Mouse (Mus musculus): ENCODE data around the gene Epha1.

DNA sequence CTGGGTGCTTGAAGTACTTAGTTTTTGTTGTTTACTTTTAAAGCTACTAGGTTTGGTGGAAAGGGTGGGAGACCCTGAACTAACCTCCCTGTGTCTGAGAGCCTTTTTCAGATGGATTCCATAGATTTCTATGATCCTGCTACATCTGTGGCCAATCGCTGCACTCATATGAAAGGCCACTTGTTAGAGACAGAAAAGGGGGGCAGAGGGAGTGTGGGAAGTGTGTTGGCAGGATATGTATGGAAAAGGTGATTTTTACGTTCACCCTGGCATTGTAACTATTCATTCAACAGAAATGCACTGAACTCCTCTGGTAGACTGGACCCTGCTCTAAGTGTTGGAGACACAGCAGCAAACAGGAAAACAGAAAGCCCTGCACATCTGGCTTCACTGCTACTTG, 8.2 kb upstream of the Epha1 start:
- no peak for TF ChIP-seq CTCF (IDR thresholded peaks at IDR 0.05; ENCODE audit: borderline replicate concordance, insufficient read depth, low read depth, low read length)
- no peak for TF ChIP-seq POLR2A (IDR thresholded peaks at IDR 0.05; ENCODE audit: borderline replicate concordance, insufficient read depth, low read length)

Data from cerebellum, adult 2 months (tissue).